In genomic region chr17:75233923-75234322, GRCm38 (mm10) we compare ENCODE assay signal across 20 mouse cellular contexts.
DNase-seq lines count a peak whose midpoint lies in the region; ATAC-seq lines count a peak whose summit lies in the region.
"Had no signal": no experiment of that assay in that cellular context is flagged by ENCODE, and none has a peak within 500 bp of the region (broad histone marks: within the 10 kb centered on the region; RNA-seq: fewer than 3 reads in every experiment).

No protein-coding gene starts in this region.

- peak; percentile 12 for DNase-seq in c-Kit-positive CD71-negative TER-119-negative erythroid progenitor cells, embryonic 14.5 days (ENCODE audit: low read depth)
- DNase-seq in spleen, postnatal 10 days (ENCODE audit: low spot score in 2 of 2), result no peak
- no peak for DNase-seq in layer of hippocampus, postnatal 25 days (ENCODE audit: extremely low spot score in 1 of 2, low spot score in 1 of 2)
- DNase-seq in gastrocnemius, postnatal 4 days (ENCODE audit: low spot score in 2 of 2), result no peak
- DNase-seq: adrenal gland, adult 2 months; adrenal gland, postnatal 10 days; adrenal gland, postnatal 25 days; cerebellum, adult 11-12 months; cerebellum, adult 2 months; cerebellum, adult 9-10 months; cerebellum, postnatal 10 days; cerebellum, postnatal 25 days; embryo, embryonic 11 days had no signal

- ATAC-seq in granulocyte monocyte progenitor cell, adult 5-6 weeks (replicated peaks; ENCODE audit: poor library complexity, severe bottlenecking), result peak; percentile 95
- peak; percentile 78 for ATAC-seq in megakaryocyte, adult 5-6 weeks (ENCODE audit: poor library complexity, severe bottlenecking)
- ATAC-seq in inflammation-experienced regulatory T-cells, adult 6 months, result no peak
- ATAC-seq: activated CD4-positive, CD25-positive, alpha-beta regulatory T cell, adult 4 months; forebrain, embryonic 14.5 days; forebrain, embryonic 16.5 days; Patski had no signal
